Mouse (Mus musculus) G1E (cell line): ENCODE data around the gene Spats2. TPM values are rescaled to one million over a fixed set of nuclear protein-coding genes. Genes with fewer than 3 reads are reported as not detected.

ENCODE experiments used
- ATAC-seq: 2 replicates; pipeline ENCODE4 v1.8.0; 2016; ENCODE audit warnings: mild to moderate bottlenecking; ENCODE audit not compliant: insufficient number of reproducible peaks, poor library complexity, low FRiP score, severe bottlenecking; ENCODE audit errors: extremely low read depth
- DNase-seq: peaks from one replicate; pipeline ENCODE4 v3.0.0; 2012; ENCODE audit warnings: low spot score
- H3K27me3 ChIP-seq: 2 replicates; pipeline ENCODE4 v1.6.1; 2012; ENCODE audit warnings: mild to moderate bottlenecking, low read length, inconsistent platforms; ENCODE audit not compliant: insufficient read depth
- H3K36me3 ChIP-seq: replicated peaks from 2 replicates; pipeline ENCODE3; 2012; ENCODE audit warnings: mild to moderate bottlenecking, inconsistent platforms
- H3K4me1 ChIP-seq: 2 replicates; pipeline ENCODE4 v1.6.1; 2012; ENCODE audit warnings: low read depth, low read length, inconsistent platforms, mixed read lengths; ENCODE audit not compliant: insufficient read depth
- H3K4me3 ChIP-seq: 2 replicates; pipeline ENCODE4 v1.5.1; 2012; ENCODE audit warnings: low read depth, mild to moderate bottlenecking, inconsistent platforms, low read length, moderate library complexity, mixed read lengths
- H3K9me3 ChIP-seq: replicated peaks from 2 replicates; pipeline ENCODE4 v1.6.1; 2012; ENCODE audit warnings: inconsistent platforms
- CTCF ChIP-seq: IDR thresholded peaks from 2 replicates; pipeline ENCODE4 v1.5.1; 2012; ENCODE audit warnings: low read depth, low read length, inconsistent platforms, mixed read lengths
- GATA1 ChIP-seq: IDR thresholded peaks from 2 replicates; pipeline ENCODE4 v1.6.1; 2012; ENCODE audit warnings: borderline replicate concordance, low read length, inconsistent platforms, mixed read lengths
- GATA2 ChIP-seq: IDR thresholded peaks from 2 replicates; pipeline ENCODE4 v1.6.1; 2012; ENCODE audit warnings: low read depth, low read length, inconsistent platforms, borderline replicate concordance
- POLR2AphosphoS5 ChIP-seq: IDR thresholded peaks from 2 replicates; pipeline ENCODE4 v1.6.1; 2012; ENCODE audit warnings: low read depth, low read length, inconsistent platforms; ENCODE audit not compliant: insufficient replicate concordance
- TAL1 ChIP-seq: conservative IDR thresholded peaks from 2 replicates; pipeline ENCODE4 v1.6.1; 2012; ENCODE audit warnings: low read depth, low read length, inconsistent platforms, mixed read lengths
- polyA plus RNA-seq: library from polyadenylated mRNA; stranded (reverse); fragments of >175 nt; gene quantifications from 2 replicates; pipeline ENCODE4 v1.2.3, GENCODE M21; 2012
- total RNA-seq, 2 experiments: library from RNA; stranded (forward) in 1 of 2; stranded (reverse) in 1 of 2; fragments of 200-1000 nt in 1 of 2; fragments of >200 nt in 1 of 2; fragmentation: Nextera tagmentation in 1 of 2; gene quantifications; 2 replicates each; pipeline ENCODE4 v1.2.3; 2014 to 2017

Gene Spats2
- total and polyA plus RNA-seq, 3 experiments = 0.05 TPM; not detected in 2

DNA sequence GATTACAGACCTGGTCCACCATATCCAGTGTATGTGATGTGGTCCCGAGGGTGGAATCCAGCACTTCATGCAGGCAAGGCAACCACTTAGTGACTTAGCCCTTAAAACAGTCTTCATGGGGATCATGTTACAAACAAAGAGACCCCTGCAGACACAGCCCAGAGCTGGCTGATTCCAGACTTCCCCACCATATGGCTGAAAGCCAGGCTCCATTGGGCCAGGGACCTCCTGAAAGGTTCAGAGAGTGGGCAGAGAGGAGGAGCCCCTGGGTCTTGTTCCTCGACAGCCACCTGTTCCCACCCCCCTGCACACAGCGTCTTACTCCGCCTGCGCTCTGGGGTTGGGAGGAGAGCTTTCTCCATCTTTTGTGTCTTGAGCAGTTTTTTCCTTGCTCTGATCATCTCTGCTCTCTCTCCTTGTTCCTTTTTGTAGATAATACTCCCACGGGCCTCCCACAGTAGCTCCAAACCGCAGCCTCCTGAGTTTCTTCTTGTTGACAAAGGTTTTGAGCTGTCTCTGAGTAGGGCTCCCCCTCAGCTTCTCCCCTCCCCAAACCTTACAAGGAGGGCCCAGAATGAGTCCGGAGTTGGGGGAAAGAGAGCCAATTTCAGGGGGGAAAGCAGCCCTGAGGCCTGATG lies 95.7 kb downstream of the Spats2 start:
- TF ChIP-seq CTCF = no peak
- TF ChIP-seq GATA2 = no peak
- no peak for TF ChIP-seq TAL1
- no peak for TF ChIP-seq POLR2AphosphoS5
- no peak for TF ChIP-seq GATA1
- peaks cover 55% of the 10 kb centered on the region for H3K27me3 ChIP-seq
- ATAC-seq (no peak), DNase-seq (no peak)
- no peaks in the 10 kb centered on the region for H3K36me3 ChIP-seq
- H3K4me3 ChIP-seq = no peak overlapping the region
- H3K9me3 ChIP-seq = no peaks in the 10 kb centered on the region
- H3K4me1 ChIP-seq = no peaks in the 10 kb centered on the region

DNA sequence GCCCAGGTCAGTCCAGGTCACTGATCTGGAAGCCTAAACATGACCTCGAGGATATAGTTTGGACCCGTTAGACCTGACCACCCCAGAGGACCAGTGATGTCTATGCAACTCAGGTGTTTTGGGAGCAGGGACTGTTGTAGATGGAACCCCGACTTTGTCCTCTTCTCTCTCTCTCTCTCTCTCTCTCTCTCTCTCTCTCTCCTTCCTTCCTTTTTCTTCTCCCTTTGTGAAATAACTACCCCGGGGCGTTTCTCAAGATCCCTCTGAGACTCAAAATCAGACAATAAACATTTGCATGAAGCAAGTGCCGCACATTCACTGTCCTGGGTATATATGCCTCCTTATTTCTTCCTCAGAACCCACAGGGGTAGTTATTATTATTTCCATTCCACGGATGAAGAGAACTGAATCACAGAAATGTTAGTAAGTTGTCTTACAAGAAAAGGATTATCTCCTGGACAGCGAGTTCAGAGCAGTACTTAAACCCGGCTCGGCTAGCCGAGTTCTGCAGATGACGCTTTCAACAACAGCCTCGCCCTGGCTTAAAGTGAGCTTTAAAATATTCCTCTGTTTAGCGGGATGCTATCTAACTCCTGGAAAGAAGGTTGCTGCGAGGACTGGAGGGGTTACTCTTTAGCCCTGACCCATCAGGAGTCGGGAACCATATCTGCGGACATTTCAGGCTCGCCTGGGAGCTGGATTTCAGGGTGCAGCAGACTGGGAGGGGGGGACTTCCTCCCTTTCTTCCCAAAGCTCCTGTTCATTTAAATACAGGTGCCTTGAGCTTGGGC lies 97.3 kb downstream of the Spats2 start:
- Histone ChIP-seq H3K4me1 (no peaks in the 10 kb centered on the region), H3K27me3 (peaks cover 55% of the 10 kb centered on the region), H3K4me3 (no peak overlapping the region), H3K36me3 (no peaks in the 10 kb centered on the region), H3K9me3 (no peaks in the 10 kb centered on the region)
- TF ChIP-seq POLR2AphosphoS5 = no peak
- TF ChIP-seq TAL1 = no peak
- TF ChIP-seq GATA1 = no peak
- no peak for TF ChIP-seq GATA2
- TF ChIP-seq CTCF = no peak
- no peak for ATAC-seq
- DNase-seq = no peak

DNA sequence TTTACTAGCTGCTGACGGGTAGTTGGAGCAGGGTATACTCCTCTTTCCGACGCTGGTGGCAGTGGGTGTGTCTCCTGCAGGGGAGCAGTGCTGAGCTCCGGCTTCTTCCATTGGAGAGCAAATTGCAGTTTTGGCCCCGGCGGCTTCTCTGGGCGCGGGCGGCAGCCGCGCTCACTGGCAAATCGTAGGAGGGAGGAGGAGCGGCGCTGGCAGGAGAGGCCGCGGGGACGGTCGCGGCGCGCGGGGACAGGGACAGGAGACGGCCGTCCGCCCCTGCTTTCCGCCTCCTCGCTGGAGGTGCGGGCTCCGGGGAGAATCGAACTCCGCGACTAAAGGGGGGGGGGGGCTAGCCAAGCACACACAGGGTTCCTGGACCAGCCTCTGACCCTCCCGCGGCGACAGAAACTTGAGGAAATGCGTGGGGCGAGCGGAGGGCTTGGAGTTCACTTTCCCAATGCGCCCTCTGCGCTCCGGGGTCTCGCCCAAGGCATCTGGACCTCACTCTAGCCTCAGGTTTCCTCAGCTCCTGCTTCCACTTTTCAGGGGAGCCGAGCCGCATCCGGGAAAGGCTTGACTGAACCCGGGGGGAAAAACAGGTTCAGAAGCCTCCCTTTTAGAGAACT lies 98.0 kb downstream of the Spats2 start:
- Histone ChIP-seq H3K4me1 (no peaks in the 10 kb centered on the region), H3K4me3 (no peak overlapping the region), H3K9me3 (no peaks in the 10 kb centered on the region), H3K36me3 (no peaks in the 10 kb centered on the region), H3K27me3 (peaks cover 59% of the 10 kb centered on the region)
- DNase-seq (no peak), ATAC-seq (no peak)
- TF ChIP-seq POLR2AphosphoS5 (no peak), TAL1 (no peak), CTCF (no peak), GATA2 (no peak), GATA1 (no peak)

DNA sequence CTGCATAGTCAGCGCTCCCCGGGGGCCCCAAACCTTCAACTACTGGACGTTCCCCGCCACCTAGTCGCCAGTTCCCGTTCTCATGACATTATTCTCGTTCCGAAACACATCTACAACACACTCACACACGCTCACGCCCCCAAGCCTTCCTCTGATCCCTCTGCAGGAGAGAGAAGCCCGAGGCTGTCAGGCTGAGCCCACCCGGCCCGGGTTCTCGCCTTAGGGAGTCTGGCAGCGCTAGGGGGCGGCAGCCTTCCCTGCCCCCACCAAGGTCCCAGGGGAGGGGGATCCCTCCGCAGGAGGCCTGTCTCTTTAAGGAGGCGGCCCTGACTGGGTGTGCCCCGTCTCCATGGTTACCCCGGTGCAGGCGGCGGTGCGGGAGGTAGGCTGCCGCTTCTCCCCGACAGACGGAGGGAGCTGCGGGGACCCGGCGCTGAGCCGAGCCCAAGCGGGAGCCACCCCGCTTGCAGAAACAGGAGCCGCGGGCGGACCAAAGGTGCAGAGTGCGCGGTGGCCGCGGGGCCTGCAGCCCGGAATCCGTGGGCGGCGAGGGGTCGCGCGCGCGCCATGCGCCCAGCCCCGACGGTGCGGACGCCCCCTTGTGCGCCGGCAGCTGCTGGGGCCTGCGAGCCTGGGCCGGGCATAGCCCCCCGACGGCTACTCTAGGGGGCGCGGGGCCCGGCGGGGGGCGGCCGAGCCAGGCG lies 98.6 kb downstream of the Spats2 start, which contains the start of gene Kcnh3:
Gene Kcnh3 (plus strand): TSS at position 654 of the 704 bp plus-strand sequence.
- no peak for DNase-seq
- ATAC-seq = no peak
- no peak within 1 kb of the TSS; the same call in 1 of the 2 replicates for H3K4me3 ChIP-seq
- H3K4me1 ChIP-seq = no peaks in the 10 kb centered on the region
- H3K27me3 ChIP-seq = peaks cover 65% of the 10 kb centered on the region
- H3K9me3 ChIP-seq = no peaks in the 10 kb centered on the region
- TF ChIP-seq POLR2AphosphoS5 = no peak
- no peak for TF ChIP-seq TAL1
- no peak for TF ChIP-seq GATA1
- no peak for TF ChIP-seq GATA2
- no peak for TF ChIP-seq CTCF
- H3K36me3 ChIP-seq = no peaks in the 10 kb centered on the region

DNA sequence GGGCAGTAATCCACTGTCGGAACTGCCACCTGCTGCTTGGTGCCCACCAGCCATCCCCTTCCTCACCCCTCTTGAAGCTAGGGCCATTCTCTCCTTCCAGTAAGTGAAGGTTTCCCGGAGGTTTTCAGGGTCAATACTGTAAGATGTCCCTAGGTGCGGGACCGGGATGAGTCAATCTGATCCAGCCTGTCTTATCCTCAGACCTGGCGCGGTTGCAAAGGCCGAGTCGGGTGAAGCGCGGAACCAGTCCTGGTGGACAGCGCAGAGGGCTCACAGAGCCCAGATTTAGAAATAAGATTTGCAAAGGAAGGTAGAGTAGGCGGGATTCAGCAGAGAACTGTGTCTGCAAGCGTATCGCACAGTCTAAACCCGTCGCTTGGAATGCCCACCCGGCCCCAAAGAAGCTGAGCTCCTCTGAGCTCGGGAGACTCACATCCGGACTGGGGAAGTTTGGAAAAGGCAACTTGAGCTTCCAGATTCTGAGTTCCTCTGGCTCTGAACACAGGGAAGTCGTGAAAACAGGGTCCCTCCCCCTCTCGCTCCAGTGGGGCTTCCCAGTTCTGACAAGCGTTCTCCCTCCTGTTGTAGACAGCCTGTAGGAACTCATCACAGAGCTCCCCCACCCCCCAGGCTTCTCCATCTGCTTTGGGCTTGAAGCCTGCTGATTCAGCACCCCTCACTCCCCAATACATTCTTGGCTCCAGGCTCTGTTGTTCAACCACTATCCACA lies 99.5 kb downstream of the Spats2 start:
- Histone ChIP-seq H3K36me3 (no peaks in the 10 kb centered on the region), H3K4me3 (no peak overlapping the region), H3K27me3 (peaks cover 58% of the 10 kb centered on the region), H3K9me3 (no peaks in the 10 kb centered on the region), H3K4me1 (no peaks in the 10 kb centered on the region)
- no peak for TF ChIP-seq GATA1
- no peak for ATAC-seq
- DNase-seq = no peak

DNA sequence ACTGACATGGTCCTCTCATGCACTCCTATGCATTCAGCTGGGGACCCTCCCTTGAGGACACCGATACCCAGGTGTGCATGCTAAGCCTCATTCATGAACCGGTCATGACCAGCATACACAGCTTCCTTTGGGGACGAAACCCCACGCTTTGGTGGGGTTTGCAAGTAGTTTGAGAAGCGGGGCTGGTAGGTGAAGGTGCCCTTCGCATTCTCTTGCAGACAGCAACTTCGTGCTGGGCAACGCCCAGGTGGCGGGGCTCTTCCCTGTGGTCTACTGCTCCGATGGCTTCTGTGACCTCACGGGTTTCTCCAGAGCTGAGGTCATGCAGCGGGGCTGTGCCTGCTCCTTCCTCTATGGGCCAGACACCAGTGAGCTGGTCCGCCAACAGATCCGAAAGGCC lies 100.4 kb downstream of the Spats2 start:
- TF ChIP-seq TAL1 (no peak), GATA1 (no peak)
- H3K27me3 ChIP-seq = peaks cover 59% of the 10 kb centered on the region
- H3K4me3 ChIP-seq = no peak overlapping the region
- ATAC-seq (no peak), DNase-seq (no peak)
- no peaks in the 10 kb centered on the region for H3K9me3 ChIP-seq
- H3K4me1 ChIP-seq = no peaks in the 10 kb centered on the region
- no peaks in the 10 kb centered on the region for H3K36me3 ChIP-seq
